Mouse (Mus musculus) lung, adult 2 months (tissue): ENCODE measurements around the gene Pacsin1. TPM values are rescaled to one million over a fixed set of nuclear protein-coding genes. Genes with fewer than 3 reads are reported as not detected.
"Not testable (repeated sequence)": the region's sequence is repeated elsewhere in the genome, so short reads cannot be mapped to it uniquely, and the experiment has no call there.

Source experiments
- DNase-seq: peaks from one replicate; pipeline ENCODE4 v3.0.0; 2022
- H3K4me1 ChIP-seq: fragments of 200-500 bp; 2 replicates; pipeline ENCODE4 v1.6.1; 2011; ENCODE audit warnings: low read length; ENCODE audit not compliant: control insufficient read depth, insufficient read depth
- H3K4me3 ChIP-seq: fragments of 200-500 bp; replicated peaks from 2 replicates; pipeline ENCODE3; 2011; ENCODE audit warnings: low read depth, mild to moderate bottlenecking, control low read depth, low read length; ENCODE audit errors: extremely low read depth
- CTCF ChIP-seq: fragments of 200-500 bp; IDR thresholded peaks from 2 replicates; pipeline ENCODE4 v1.5.1; 2011; ENCODE audit warnings: mild to moderate bottlenecking, low read length, control low read depth; ENCODE audit not compliant: insufficient read depth
- POLR2A ChIP-seq: fragments of 200-500 bp; IDR thresholded peaks from 2 replicates; pipeline ENCODE4 v1.6.1; 2011; ENCODE audit warnings: low read depth, mild to moderate bottlenecking, control low read depth, low read length, borderline replicate concordance; ENCODE audit errors: extremely low read depth
- WGBS: fragments of 180-500 bp; shearing (Covaris S2); methylation state at CpG from one replicate; pipeline ENCODE4 v1.1.7; 2018; 5-methylcytosine and 5-hydroxymethylcytosine counted together
- polyA plus RNA-seq: library from polyadenylated mRNA; depleted of rRNA; stranded (reverse); fragments of >200 nt; gene quantifications from 2 replicates; pipeline ENCODE4 v1.2.3, GENCODE M21; 2012

Gene Pacsin1
- polyA plus RNA-seq, 1 experiment: 1.0 TPM

DNA sequence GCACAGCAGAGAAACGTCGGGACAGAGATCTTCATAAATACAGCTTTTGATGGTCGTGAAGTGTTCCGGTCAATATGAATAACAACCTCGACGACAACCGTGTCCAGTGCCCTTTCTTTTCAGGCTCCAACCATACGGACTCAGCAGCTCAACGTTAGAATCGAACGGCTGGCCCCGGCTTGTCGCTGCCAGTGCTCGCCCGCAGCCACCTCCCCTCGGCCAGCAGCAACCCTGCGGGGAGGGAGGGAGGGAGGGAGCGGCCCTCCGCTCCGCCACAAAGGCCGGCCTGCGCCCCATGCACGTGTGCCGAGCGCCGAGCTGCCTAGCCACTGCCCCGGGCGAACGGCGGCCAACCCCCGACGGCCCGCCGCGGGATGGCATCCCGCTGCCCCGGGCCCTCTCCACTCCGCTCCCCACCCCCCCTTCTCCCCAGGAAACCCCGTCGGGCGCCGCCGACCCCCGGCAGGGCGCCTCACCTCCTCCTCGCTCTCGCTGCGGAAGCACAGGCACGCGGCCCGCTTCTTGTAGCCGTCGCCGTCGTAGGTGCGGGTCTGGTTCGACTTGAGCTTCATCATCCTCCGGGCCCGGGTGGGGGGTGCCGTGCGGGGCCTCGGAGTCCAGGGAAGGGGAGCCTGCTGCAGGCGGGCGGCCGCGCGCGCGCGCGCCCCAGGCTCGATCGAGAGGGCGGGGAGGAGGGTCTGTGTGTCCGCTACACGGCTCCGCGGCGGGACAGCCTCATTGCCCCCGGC is 32.5 kb upstream of the Pacsin1 start:
- no peak for TF ChIP-seq POLR2A
- no peak for TF ChIP-seq CTCF
- peak; percentile 41 for DNase-seq
- WGBS: under 1% methylated on average over 69 of the region's 80 CpGs

DNA sequence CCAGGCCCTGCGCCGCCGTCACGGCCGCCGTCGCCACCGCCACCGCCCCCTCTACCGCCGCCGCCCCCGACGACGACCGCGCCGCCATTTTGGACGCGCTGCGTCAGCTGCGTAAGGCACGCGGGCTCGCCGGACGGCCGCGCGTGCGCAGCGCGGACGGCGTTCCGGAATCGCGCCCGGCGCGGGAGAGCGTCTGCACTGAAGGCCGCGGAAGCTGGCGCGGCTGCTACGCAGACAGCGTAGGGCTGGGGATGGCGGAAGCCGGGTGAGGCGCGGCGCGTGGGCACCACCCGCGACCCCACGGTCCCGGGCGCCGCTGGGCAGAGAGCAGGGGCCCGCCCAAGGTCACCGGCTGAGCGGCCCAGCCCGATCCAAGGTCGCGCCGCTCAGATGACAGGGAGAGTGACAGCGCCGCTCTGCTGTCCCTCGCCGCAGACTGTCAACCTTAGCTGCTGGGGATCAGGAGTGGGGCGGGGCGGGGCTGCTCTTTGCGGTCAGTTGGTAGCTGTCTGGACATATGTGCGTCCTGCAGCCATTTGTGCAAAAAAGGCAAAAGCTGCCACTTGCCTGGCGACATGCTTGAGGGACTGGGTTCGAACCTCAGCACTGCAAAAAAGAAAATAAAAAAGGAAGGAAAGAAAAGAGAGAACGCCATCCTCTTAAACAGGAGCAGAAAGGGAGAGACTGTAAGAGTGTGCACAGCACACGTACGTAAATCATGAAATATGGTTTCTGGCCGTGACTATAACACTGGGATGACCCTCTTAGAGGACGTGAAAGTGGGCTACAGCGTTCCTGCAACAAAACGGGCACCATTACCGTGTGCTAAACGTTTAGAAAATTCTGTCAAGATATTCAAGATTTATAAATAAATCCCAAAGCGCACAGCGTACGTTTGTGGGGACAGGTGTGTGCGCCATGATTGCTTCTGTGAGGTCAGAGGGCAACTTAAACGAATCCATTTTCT is 31.7 kb upstream of the Pacsin1 start, which contains the start of gene Nudt3:
TSS of gene Nudt3 (minus strand) at position 136 of the 967 bp plus-strand sequence.
- no peak for TF ChIP-seq CTCF
- TF ChIP-seq POLR2A: no peak
- DNase-seq: peak; percentile 85
- 6% methylated on average over 86 of the region's 91 CpGs for WGBS
- peak within 1 kb of the TSS; percentile 65 for H3K4me3 ChIP-seq
- H3K4me1 ChIP-seq: peaks cover 6% of the 10 kb centered on the region; the same call in 1 of the 2 replicates

More for the DNA sequence above, 32.5 kb upstream of the Pacsin1 start:
- Histone ChIP-seq H3K4me1 (peaks cover 6% of the 10 kb centered on the region; the same call in 1 of the 2 replicates), H3K4me3 (peak overlapping the region; percentile 65)

DNA sequence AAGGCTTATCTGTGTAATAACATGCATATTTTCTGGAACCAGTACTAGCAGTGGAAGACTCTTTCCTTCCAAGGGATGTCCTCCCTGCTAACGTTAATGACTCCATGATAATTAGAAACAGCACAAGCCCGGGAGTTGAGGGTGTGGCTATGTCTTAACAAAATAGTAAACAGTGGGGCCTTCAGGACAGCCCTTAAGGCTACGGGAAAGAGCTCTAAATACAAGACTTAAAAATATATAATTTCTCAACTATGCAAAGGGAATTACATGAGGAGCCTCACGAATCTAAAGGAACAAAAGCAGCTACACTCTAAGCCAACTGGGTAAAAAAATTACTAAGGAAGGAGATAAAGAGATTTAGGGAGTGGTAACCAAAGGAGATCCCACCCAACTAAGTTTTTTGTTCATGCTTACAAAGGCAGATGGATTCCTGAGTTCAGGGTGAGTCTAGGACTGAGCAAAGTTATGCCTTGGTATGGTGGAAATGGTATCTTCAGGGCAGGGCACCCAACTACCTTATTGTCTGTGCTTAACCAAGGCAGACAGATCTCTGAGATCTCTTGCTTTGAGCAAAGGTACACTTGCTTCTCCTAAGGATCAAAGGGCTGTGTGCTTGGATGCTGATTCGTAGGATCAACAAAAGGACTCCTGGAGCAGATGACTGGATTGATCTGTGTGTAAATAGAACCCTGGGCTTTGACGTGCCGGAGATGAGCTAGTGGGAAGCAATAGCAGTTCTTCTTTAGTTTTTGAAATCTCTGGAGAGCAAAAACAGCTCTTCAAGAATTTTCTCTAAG is 29.7 kb upstream of the Pacsin1 start:
- DNase-seq: no peak
- Histone ChIP-seq H3K4me1 (peaks cover 6% of the 10 kb centered on the region; the same call in 1 of the 2 replicates), H3K4me3 (no peak overlapping the region)
- no peak for TF ChIP-seq CTCF
- WGBS: 61% methylated on average over 7 of the region's 7 CpGs

DNA sequence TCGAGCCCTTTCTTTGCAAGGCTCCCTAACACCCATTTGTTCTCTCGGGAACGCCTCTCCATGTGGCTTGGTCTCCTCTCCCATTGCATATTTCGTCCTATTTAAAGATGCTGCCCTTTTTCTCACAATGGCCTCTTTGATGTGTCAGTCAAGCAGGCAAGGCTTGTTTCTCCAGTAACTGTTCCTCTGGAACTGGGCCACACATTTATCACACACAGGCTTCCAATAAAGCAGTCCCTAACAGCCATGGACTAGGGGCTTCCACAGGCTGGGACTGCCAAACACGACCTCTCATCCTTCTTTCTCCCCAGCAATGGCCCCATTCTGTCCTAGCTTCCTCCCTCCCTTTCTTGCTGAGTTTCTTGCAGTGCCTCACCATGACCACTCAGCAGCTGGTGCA is 28.6 kb upstream of the Pacsin1 start:
- peaks cover 3% of the 10 kb centered on the region; the same call in 1 of the 2 replicates for H3K4me1 ChIP-seq
- H3K4me3 ChIP-seq: no peak overlapping the region
- DNase-seq: no peak
- WGBS: 49% methylated on average over 5 of the region's 5 CpGs
- TF ChIP-seq POLR2A (no peak), CTCF (no peak)

DNA sequence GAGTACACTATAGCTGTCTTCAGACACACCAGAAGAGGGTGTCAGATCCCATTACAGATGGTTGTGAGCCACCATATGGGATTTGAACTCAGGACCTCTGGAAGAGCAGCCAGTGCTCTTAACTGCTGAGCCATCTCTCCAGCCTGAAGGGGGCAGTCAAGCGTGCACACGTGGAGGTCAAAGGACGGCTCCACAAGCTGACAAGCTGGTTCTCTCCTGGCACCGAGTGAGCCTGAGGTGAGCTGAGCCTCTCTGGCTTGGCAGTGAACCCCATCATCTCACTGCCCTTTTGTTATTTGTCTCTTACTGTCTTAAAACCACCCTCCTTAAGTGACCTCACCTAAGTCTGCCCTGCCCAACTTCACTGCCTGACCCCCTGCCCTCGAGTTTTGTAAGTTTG is 27.9 kb upstream of the Pacsin1 start:
- no peak for DNase-seq

DNA sequence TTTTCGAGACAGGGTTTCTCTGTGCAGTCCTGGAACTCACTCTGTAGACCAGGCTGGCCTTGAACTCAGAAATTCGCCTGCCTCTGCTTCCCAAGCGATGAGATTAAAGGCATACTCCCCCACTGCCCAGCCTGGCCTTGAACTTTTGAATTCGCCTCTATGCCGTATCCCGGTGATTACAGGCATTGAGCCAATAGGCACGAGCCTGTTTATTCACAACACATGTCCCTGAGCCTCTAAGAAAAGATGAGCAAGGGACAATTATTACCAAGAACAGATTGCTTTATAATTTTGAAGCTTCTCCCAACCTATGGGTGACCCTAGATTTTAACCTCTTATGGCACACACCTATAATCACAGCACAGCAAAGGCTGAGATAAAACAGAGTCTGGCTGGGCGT is 26.9 kb upstream of the Pacsin1 start:
- no peak for DNase-seq
- Histone ChIP-seq H3K4me3 (no peak overlapping the region), H3K4me1 (peaks cover 1% of the 10 kb centered on the region; the same call in 1 of the 2 replicates)
- TF ChIP-seq CTCF: no peak
- TF ChIP-seq POLR2A: no peak
- 86% methylated on average over 8 of the region's 8 CpGs for WGBS

More for the DNA sequence above, 27.9 kb upstream of the Pacsin1 start:
- Histone ChIP-seq H3K4me1 (no peaks in the 10 kb centered on the region), H3K4me3 (no peak overlapping the region)
- TF ChIP-seq POLR2A (no peak), CTCF (no peak)
- WGBS: 31% methylated on average over 5 of the region's 5 CpGs

DNA sequence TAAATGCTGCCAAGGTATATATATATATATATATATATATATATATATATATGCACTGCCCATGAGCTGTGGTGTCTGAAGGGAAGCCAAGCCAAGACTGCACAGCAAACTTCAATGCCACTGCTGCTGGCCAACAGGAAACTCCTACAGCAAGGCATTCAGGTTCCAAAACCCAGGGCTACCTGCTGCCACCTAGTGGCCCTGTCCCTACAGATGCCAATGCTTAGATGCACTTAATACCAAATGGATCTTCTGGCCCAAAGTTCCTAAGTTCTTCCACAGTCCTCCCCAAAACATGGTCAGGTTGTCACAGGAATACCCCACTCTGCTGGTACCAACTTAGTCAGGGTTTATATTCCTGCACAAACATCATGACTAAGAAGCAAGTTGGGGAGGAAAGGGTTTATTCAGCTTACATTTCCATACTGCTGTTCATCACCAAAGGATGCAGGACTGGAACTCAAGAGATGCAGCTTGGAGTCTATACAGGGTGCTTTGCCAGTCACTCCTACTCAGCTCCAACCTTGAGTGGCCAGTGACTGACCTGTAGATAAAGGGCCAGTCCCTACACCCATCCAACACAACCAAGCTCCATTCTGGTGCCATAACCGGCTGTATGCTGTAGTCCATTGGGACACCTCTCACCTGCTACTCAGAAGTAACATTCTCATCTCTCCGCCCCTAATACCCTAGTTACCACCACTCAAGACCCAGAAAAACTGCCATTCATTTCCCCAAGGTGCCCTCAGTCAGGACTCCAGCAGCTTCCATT is 25.9 kb upstream of the Pacsin1 start:
- H3K4me3 ChIP-seq: no peak overlapping the region
- TF ChIP-seq CTCF (peak; percentile 99), POLR2A (no peak)
- DNase-seq: peak; percentile 81
- H3K4me1 ChIP-seq: peaks cover 9% of the 10 kb centered on the region; the same call in 1 of the 2 replicates
- 73% methylated on average over 2 of the region's 2 CpGs for WGBS

- DNase-seq: peak; percentile 86
- H3K4me1 ChIP-seq: peaks cover 9% of the 10 kb centered on the region; the same call in 1 of the 2 replicates
- under 1% methylated on average over 72 of the region's 72 CpGs for WGBS
- peak within 1 kb of the TSS; percentile 73 for H3K4me3 ChIP-seq
- TF ChIP-seq CTCF (no peak), POLR2A (peak; percentile 81)
Observed at GRCm38 (mm10) chr17:27634871-27635574, 20.3 kb upstream of the Pacsin1 start, which contains the start of gene RPS10-NUDT3. Gene RPS10-NUDT3 (minus strand): TSS chr17:27635222.

GRCm38 (mm10) chr17:27635575-27635903 is 19.8 kb upstream of the Pacsin1 start:
- H3K4me1 ChIP-seq, DNase-seq: not testable (repeated sequence)
- H3K4me3 ChIP-seq: peak overlapping the region; percentile 73
- WGBS: 27% methylated on average over 9 of the region's 9 CpGs
